Mouse (Mus musculus): ENCODE data around the gene Gm14214. TPM values are rescaled to one million over a fixed set of nuclear protein-coding genes. Genes with fewer than 3 reads are reported as not detected.

The Gm14214 gene
- polyA plus RNA-seq, 1 experiment from 2014 or later = not detected

DNA sequence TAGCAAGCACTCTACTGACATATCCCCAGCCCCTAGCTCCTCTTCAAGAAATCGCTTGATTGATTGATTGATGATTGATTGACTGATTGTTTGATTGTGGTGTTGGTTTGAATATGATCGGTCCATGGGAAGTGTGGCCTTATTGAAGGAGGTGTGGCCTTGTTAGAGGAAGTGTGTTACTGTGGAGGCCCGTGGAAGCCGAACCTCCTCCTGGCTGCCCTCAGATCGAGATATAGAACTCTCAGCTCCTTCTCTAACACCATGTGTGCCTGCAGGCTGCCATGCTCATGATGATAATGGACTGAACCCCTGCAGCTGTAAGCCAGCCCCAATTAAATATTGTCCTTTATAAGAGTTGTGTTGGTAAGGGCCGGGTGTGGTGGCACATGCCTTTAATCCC is 2.8 kb downstream of the Gm14214 start:
- H3K4me1 ChIP-seq = peaks cover 17% of the 10 kb centered on the region; the same call in 1 of the 2 replicates
- H3K9ac ChIP-seq = no peak overlapping the region
- no peaks in the 10 kb centered on the region for H3K27me3 ChIP-seq (replicated peaks)
- H3K9me3 ChIP-seq = no peaks in the 10 kb centered on the region
- no peak overlapping the region for H3K27ac ChIP-seq
- ATAC-seq (ENCODE audit: insufficient read depth, low FRiP score, low read depth) = no peak
- 90% methylated on average over 6 of the region's 6 CpGs for WGBS
- H3K36me3 ChIP-seq = no peaks in the 10 kb centered on the region
- no peak overlapping the region for H3K4me3 ChIP-seq (replicated peaks)
- no peak overlapping the region for H3K4me2 ChIP-seq

DNA sequence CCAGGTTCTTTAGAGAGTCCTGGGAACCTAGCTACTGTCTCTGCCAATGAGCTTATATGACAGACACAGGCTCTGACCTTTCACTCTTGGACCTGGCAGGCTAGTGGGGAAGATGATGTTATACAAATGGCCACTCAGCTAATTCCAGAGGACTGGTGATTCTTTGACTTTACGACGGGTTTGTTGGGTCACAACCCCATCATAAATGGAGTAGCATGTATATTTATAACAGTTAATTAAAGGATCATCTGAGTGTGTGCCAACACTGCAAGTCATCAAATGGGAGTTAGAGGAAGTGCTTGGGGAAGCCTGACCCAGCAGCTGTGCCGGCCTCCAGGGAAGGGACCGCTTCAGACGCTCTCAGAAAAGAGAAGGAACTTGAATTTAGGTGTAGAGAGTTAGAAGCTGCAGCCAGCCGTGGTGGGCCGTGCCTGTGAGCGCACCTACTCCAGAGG is 4.2 kb downstream of the Gm14214 start:
- no peak overlapping the region for H3K4me2 ChIP-seq
- no peaks in the 10 kb centered on the region for H3K9me3 ChIP-seq
- H3K36me3 ChIP-seq = no peaks in the 10 kb centered on the region
- H3K27me3 ChIP-seq (replicated peaks) = no peaks in the 10 kb centered on the region
- peak; percentile 38 for ATAC-seq (ENCODE audit: insufficient read depth, low FRiP score, low read depth)
- H3K4me3 ChIP-seq (replicated peaks) = no peak overlapping the region
- H3K9ac ChIP-seq = no peak overlapping the region
- no peak overlapping the region for H3K27ac ChIP-seq
- H3K4me1 ChIP-seq = peaks cover 17% of the 10 kb centered on the region; the same call in 1 of the 2 replicates
- 59% methylated on average over 8 of the region's 8 CpGs for WGBS

DNA sequence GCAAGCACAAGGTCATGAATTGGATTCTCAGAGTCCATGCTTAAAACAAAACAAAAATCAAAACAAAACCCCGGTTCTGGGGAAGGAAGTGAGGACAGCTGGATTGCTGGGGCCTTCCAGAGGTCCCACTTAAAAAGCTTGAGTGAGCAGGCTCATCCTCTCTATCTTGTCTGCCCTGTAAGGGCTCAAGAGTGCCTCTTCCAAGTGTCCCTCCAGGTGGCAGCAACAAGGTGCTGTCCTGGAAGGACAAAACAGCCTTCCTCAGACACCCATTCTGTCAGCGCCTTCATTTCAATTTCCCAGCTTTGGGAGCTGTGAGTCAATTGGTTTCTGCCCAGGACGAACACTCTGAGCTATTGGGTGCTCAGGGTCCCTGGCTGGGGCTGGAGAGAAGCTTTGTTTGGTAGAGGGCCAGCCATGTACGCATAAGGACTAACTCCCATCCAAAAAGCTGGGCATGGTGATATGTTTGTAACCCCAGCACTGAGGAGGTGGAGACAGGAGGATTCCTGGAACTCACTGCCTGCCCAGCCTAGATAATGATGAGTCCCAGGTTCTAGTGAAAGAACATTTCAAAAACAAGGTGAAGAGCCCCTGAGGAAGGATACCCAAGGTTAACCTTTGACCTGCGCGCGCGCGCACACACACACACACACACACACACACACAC is 4.9 kb downstream of the Gm14214 start:
- Histone ChIP-seq H3K4me1 (peaks cover 17% of the 10 kb centered on the region; the same call in 1 of the 2 replicates), H3K27me3 (replicated peaks) (no peaks in the 10 kb centered on the region), H3K27ac (no peak overlapping the region; the same call in 1 of the 2 replicates), H3K9me3 (no peaks in the 10 kb centered on the region), H3K9ac (no peak overlapping the region), H3K4me3 (replicated peaks) (no peak overlapping the region), H3K4me2 (no peak overlapping the region), H3K36me3 (no peaks in the 10 kb centered on the region)
- ATAC-seq (ENCODE audit: insufficient read depth, low FRiP score, low read depth) = peak; percentile 90
- WGBS = 73% methylated on average over 9 of the region's 9 CpGs

GRCm38 (mm10) chr2:154763226-154763625 is 6.6 kb downstream of the Gm14214 start:
- ATAC-seq (ENCODE audit: insufficient read depth, low FRiP score, low read depth) = peak; percentile 56; the same call in 1 of the 2 replicates
- no peaks in the 10 kb centered on the region for H3K9me3 ChIP-seq
- H3K4me1 ChIP-seq = peaks cover 13% of the 10 kb centered on the region; the same call in 1 of the 2 replicates
- no peak overlapping the region for H3K4me3 ChIP-seq (replicated peaks)
- no peaks in the 10 kb centered on the region for H3K36me3 ChIP-seq
- H3K4me2 ChIP-seq = no peak overlapping the region
- H3K27me3 ChIP-seq (replicated peaks) = no peaks in the 10 kb centered on the region
- H3K27ac ChIP-seq = no peak overlapping the region
- 45% methylated on average over 3 of the region's 3 CpGs for WGBS
- H3K9ac ChIP-seq = no peak overlapping the region

DNA sequence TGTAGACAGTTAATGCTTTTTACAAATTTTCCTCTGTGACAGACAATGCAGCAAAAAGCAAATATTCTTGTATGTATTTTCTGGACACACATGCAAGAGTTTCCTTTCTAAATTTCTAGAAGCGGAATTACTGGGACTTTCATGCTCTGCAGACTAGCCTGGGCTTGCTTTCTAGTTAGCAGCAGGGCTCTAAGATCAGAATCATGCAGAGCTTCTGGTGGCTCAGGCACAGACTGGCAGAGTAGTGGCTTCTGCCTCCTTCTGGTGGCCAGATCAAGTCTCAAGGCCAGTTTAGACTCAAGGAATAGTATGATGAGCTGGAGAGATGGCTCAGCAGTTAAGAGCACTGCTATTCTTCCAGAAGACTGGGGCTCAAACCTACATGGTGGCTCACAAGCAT is 11.4 kb downstream of the Gm14214 start:
- no peaks in the 10 kb centered on the region for H3K9me3 ChIP-seq
- H3K27ac ChIP-seq = no peak overlapping the region
- no peaks in the 10 kb centered on the region for H3K36me3 ChIP-seq
- H3K9ac ChIP-seq = no peak overlapping the region
- H3K27me3 ChIP-seq (replicated peaks) = no peaks in the 10 kb centered on the region
- 82% methylated on average over 1 of the region's 1 CpGs for WGBS
- ATAC-seq (ENCODE audit: insufficient read depth, low FRiP score, low read depth) = no peak
- no peak overlapping the region for H3K4me2 ChIP-seq
- H3K4me3 ChIP-seq (replicated peaks) = no peak overlapping the region
- H3K4me1 ChIP-seq = peaks cover 5% of the 10 kb centered on the region; the same call in 1 of the 2 replicates

DNA sequence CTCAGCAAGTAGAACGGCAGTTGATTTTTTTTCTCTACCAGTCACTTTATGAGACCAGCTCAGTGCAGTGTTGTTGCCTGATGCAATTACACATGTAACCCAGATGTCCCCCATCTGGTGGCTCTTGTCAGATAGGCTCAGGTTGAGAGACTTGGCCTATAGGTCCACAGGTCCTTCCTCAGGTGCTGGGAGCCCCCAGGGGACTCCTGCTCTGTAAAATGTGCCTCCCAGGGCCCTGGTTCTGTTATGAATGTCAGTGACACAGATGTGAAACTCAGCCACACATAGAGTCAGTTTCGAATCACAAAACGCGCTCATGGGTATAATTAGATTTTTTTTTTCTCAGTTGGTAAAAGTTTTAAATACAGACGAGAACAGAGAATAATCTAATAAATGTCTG is 12.1 kb downstream of the Gm14214 start:
- Histone ChIP-seq H3K9me3 (no peaks in the 10 kb centered on the region), H3K4me3 (replicated peaks) (no peak overlapping the region), H3K27me3 (replicated peaks) (no peaks in the 10 kb centered on the region), H3K36me3 (no peaks in the 10 kb centered on the region), H3K4me2 (no peak overlapping the region), H3K9ac (no peak overlapping the region), H3K27ac (no peak overlapping the region), H3K4me1 (no peaks in the 10 kb centered on the region)
- ATAC-seq (ENCODE audit: insufficient read depth, low FRiP score, low read depth) = no peak
- 79% methylated on average over 5 of the region's 5 CpGs for WGBS

- no peak overlapping the region for H3K4me3 ChIP-seq (replicated peaks)
These were observed 14.0 kb downstream of the Gm14214 start for GRCm38 (mm10) chr2:154755791-154756190.

DNA sequence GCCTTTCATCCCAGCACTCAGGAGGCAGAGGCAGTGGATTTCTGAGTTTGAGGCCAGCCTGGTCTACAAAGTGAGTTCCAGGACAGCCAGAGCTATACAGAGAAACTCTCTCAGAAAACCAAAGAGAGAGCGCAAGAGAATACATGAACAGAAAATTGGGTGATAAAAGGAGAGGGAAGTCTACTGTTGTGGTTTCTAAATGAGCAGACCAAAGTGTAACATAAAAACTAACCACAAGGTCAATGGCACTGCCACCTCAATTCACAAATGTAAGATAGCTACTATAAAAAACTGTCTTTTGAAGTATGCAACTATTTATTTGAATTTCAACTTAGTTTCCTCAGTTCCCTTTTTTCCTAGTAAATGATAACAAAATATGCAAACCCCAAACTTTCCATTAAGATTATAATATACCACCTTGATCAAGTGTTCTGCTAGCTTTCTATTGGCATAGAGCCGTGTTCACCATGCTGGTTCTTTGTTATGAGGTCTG is 15.7 kb downstream of the Gm14214 start:
- H3K4me3 ChIP-seq (replicated peaks) = no peak overlapping the region
- H3K36me3 ChIP-seq = no peaks in the 10 kb centered on the region
- no peak overlapping the region for H3K4me2 ChIP-seq
- H3K27me3 ChIP-seq (replicated peaks) = no peaks in the 10 kb centered on the region
- no peak overlapping the region for H3K9ac ChIP-seq
- H3K4me1 ChIP-seq = peaks cover 3% of the 10 kb centered on the region; the same call in 1 of the 2 replicates
- WGBS = 92% methylated on average over 2 of the region's 2 CpGs
- H3K9me3 ChIP-seq = no peaks in the 10 kb centered on the region
- no peak overlapping the region for H3K27ac ChIP-seq
- ATAC-seq (ENCODE audit: insufficient read depth, low FRiP score, low read depth) = no peak

More at GRCm38 (mm10) chr2:154755791-154756190, 14.0 kb downstream of the Gm14214 start:
- no peaks in the 10 kb centered on the region for H3K36me3 ChIP-seq
- H3K9me3 ChIP-seq = no peaks in the 10 kb centered on the region
- 60% methylated on average over 6 of the region's 6 CpGs for WGBS
- no peaks in the 10 kb centered on the region for H3K27me3 ChIP-seq (replicated peaks)
- no peaks in the 10 kb centered on the region for H3K4me1 ChIP-seq
- no peak overlapping the region for H3K27ac ChIP-seq
- ATAC-seq (ENCODE audit: insufficient read depth, low FRiP score, low read depth) = no peak
- no peak overlapping the region for H3K4me2 ChIP-seq
- H3K9ac ChIP-seq = no peak overlapping the region

GRCm38 (mm10) chr2:154751924-154752323 is 17.9 kb downstream of the Gm14214 start:
- Histone ChIP-seq H3K36me3 (no peaks in the 10 kb centered on the region), H3K9ac (no peak overlapping the region), H3K9me3 (no peaks in the 10 kb centered on the region), H3K4me1 (peaks cover 5% of the 10 kb centered on the region; the same call in 1 of the 2 replicates), H3K27ac (no peak overlapping the region), H3K27me3 (replicated peaks) (no peaks in the 10 kb centered on the region), H3K4me2 (no peak overlapping the region), H3K4me3 (replicated peaks) (no peak overlapping the region)
- no peak for ATAC-seq (ENCODE audit: insufficient read depth, low FRiP score, low read depth)
- WGBS = 54% methylated on average over 8 of the region's 8 CpGs

GRCm38 (mm10) chr2:154749046-154750036 is 20.5 kb downstream of the Gm14214 start:
- Histone ChIP-seq H3K27me3 (replicated peaks) (no peaks in the 10 kb centered on the region), H3K4me1 (peaks cover 5% of the 10 kb centered on the region; the same call in 1 of the 2 replicates), H3K4me2 (no peak overlapping the region), H3K27ac (peak overlapping the region; percentile 38), H3K36me3 (no peaks in the 10 kb centered on the region), H3K9me3 (no peaks in the 10 kb centered on the region), H3K4me3 (replicated peaks) (no peak overlapping the region), H3K9ac (no peak overlapping the region)
- 49% methylated on average over 23 of the region's 23 CpGs for WGBS
- ATAC-seq (ENCODE audit: insufficient read depth, low FRiP score, low read depth) = peak; percentile 65; the same call in 1 of the 2 replicates

GRCm38 (mm10) chr2:154748383-154748782 is 21.4 kb downstream of the Gm14214 start:
- no peaks in the 10 kb centered on the region for H3K36me3 ChIP-seq
- WGBS = 81% methylated on average over 2 of the region's 2 CpGs
- no peaks in the 10 kb centered on the region for H3K9me3 ChIP-seq
- peaks cover 5% of the 10 kb centered on the region; the same call in 1 of the 2 replicates for H3K4me1 ChIP-seq
- no peak overlapping the region for H3K9ac ChIP-seq
- H3K4me3 ChIP-seq (replicated peaks) = no peak overlapping the region
- H3K4me2 ChIP-seq = no peak overlapping the region
- no peaks in the 10 kb centered on the region for H3K27me3 ChIP-seq (replicated peaks)
- no peak for ATAC-seq (ENCODE audit: insufficient read depth, low FRiP score, low read depth)
- no peak overlapping the region for H3K27ac ChIP-seq

All from stomach, embryonic 15.5 days (tissue).